Mouse (Mus musculus): Measurements from ENCODE around the gene Cntrl. TPM values are rescaled to one million over a fixed set of nuclear protein-coding genes. Genes with fewer than 3 reads are reported as not detected.

Gene Cntrl
- polyA plus RNA-seq, 1 experiment: 13.1 TPM

DNA sequence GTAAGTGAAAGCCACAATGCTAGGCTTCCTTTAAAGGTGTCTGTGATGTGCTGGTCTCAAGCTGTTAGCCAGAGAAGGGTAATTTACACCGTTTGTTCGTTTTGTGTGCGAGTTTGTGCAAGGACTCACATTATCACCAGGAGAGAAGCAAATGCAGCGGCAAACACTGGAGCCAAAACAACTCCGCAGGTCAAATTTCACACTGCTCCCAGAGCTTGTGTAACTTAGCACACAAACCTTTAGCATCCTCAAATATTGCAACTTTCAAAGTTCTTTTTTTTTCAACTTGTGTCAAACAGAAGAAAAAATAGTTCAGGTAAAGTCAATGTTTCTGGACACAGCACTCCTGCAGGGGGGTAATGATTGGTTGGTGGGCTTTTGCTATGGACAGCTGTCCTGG is 5.7 kb upstream of the Cntrl start:
- no peak for TF ChIP-seq GATA1 (IDR thresholded peaks at IDR 0.05; ENCODE audit: low read length)

DNA sequence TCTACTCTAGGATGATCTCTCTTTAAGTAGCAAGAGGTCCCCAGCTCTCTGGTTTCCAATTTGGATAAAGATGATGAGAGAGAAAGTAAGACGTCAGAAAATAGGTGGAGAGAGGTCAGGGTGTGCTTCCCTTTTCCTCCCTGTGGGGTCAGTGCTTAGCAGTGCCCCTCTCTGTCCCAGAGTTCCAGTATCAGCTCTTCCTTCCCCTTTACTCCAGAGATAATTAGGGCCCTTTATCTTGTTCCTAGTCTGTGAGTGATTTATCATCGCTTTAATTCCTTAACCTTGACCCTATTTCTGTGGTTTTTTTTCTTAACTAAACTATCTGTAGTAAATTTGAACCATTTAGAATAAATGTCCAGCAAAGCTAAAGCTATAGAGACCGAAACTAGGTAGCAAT is 4.4 kb upstream of the Cntrl start:
- TF ChIP-seq GATA1 (IDR thresholded peaks at IDR 0.05; ENCODE audit: low read length): no peak

DNA sequence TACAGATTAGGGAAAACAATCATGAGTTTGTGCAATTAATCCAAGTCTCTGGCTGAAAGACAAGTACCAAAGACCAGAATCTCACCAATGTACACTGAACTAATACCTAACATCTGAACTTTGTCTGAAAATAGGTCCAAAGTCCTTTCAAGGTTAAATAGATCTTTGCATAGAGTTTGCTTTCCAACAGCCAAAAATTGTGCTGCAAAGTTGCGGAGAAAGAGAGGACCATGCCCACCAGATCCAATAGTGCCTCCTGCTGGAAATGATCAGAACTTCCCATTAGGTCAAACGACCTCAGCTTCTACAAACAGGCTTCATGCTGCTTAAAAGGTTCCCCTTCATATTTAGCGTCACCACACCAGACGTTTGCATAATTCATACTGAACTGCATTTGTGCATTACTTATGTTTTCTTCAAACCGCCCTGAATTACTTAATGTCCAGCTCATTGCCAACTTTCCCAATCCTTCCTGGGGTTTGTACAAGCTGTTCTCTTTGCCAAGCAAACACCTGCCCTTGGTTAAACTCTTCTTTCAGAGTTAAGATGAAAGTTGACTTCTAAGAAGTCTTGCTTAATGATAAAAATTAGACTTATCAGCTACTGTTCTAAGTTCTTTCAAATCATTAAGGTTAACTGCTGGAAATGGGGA is 1.2 kb upstream of the Cntrl start:
- no peak for TF ChIP-seq GATA1 (IDR thresholded peaks at IDR 0.05; ENCODE audit: low read length)

DNA sequence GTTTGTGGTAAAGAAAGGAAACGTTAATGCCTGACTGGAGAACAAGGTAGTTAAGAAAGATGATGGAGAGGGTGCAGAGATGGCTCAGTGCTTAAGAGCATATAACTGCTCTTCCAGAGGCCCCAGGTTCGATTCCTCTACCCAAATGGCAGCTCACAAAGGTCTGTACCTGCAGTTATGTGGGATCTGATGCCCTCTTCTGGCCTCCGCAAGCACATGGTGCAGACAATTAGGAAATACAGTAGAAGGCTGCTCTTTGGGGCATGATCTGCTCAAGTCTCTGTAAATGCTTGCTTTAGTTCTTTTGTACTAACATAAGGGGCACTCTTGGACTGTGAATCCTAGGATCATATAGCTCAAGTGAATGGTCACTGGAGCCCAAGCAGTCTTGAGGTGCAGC is 580 bp upstream of the Cntrl start:
- TF ChIP-seq GATA1 (IDR thresholded peaks at IDR 0.05; ENCODE audit: low read length): no peak

DNA sequence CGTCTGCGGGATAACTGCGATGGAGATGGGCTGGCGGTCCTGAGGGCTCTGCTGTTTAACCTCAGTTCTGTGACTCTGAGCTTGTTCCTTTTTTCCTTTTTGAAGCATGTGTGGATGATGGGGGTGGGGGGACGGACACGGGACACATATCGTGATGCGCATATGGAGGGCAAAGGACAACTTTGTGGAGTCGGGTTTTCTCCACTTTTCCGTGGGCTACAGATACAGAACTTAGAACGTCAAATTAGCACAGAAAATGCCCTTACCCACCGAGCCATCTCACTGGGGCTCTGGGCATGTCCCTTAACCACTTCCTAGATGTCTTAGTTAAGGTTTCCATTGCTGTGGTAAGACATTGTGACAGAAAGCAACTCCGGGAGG is 622 bp downstream of the Cntrl start:
- TF ChIP-seq GATA1 (IDR thresholded peaks at IDR 0.05; ENCODE audit: low read length): no peak

DNA sequence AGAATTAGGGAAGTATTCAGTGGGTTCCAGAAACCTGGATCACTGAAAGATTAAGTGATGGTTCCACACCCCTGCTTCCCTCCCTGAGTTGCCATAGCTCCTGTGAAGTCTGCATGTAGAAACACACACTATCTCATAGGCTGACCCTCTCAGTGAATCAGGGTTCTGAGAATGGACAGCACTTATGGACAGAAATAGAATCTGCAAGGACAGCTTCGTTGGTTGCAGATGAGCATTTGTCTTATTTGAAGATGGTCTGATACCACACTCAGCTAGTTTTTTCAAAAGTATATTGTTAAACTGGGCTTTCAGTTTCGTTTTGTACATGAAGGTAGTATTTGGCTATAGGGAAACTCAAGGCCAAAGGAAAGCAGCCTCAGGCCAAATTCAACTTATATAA is 1.2 kb downstream of the Cntrl start:
- TF ChIP-seq GATA1 (IDR thresholded peaks at IDR 0.05; ENCODE audit: low read length): no peak

DNA sequence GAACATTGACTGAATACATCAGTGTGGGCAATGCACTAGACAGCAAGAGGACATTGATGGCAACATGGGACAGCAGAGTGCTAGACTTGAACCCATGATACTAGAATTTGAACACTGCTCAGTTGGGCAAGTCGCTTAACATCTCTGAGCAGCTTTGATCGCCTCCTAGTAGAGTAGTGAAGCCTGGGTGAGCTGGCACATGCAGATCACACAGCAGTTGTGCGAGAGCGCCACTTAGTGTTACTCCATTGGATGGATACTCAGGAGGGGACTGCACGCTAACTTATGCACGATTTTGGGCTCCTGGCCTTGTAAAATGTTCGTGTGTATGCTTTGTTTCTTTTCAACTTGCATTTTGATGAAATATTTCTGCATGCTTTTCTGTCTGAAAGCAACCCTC is 15.4 kb downstream of the Cntrl start:
- no peak for TF ChIP-seq GATA1 (IDR thresholded peaks at IDR 0.05; ENCODE audit: low read length)

DNA sequence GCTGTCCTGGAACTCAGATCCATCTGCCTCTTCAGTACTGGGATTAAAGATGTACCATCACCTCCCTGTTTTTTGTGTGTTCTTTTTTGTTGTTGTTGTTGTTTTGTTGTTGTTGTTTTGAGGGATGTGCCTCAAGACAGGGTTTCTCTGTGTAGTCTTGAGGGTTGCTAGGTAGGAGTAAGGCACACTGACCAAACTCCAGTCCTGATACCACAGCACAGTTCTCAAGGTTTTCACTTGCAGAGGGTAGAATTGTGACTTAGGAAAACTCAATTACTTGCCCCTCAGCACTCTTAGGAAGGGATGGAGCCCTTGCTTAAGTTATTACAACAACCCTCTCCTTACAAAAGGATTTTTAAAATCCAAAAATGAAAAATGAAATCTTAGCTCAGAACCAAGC is 22.2 kb downstream of the Cntrl start:
- no peak for TF ChIP-seq GATA1 (IDR thresholded peaks at IDR 0.05; ENCODE audit: low read length)

DNA sequence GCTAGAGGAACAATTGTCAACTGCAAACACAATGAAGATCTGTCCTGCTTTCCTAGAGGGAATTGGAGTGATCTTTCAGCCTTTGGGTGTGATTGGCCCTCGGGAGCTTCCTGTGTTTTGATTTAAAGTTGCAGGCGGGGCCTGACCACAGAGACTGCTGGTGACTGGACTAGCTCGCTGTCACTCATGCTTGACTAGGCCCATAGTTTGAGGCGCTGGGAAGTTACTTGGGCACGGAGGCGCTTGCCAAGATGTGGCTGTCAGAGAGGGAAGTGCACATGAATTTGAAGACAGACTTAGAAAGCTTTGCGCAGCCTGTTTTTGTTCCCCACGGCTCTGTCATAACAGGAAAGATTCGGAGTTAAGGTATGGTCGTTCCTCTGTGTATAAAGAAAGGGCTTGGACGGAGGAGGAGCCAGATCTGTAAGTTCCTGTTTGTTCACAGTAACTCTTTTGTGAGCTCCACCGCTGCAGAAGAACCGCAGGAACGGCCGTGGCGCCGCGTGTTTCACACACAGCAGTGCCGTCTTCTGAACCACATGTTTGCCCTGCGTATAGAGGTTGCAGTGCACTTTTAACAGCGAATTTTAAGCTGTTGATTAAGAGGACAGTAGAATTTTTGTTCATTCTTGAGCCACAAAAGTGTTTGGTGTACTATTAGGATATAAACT is 22.8 kb downstream of the Cntrl start:
- TF ChIP-seq GATA1 (IDR thresholded peaks at IDR 0.05; ENCODE audit: low read length): no peak

DNA sequence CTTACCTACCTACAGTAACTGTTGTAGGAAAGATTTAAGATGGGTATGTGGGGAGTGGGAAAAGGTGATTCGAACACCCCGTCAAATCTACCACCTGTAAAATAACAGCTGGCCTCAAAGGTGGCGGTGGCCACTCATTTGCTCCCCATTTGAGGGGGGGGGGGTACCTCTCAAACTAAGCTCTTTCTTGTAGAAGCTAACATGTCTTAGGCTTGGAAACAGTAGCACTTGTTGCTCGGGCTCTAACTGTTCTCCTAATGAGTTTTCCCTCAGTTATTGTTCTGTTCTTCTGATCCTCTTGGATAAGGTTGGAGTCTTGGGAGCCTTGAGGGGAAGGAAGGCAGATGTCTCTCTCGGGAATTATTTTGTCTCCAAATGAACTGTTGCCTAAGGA is 23.4 kb downstream of the Cntrl start:
- TF ChIP-seq GATA1 (IDR thresholded peaks at IDR 0.05; ENCODE audit: low read length): no peak

DNA sequence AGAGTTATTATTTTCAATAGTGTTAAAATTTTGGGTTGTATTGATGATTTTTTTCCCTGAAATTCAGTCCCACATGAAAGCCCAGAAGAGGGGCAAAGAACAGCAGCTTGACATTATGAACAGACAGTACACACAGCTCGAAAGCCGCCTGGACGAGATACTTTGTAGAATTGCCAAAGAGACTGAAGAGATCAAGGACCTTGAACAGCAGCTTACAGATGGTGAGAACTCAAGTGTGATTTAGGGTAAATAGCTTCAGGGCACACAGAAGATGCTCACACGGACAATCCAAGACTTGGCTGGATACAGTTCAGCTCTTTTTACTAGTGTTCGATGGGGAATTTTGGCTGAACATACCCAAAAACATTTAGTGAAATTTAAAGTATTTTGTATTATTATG is 24.6 kb downstream of the Cntrl start:
- TF ChIP-seq GATA1 (IDR thresholded peaks at IDR 0.05; ENCODE audit: low read length): no peak

DNA sequence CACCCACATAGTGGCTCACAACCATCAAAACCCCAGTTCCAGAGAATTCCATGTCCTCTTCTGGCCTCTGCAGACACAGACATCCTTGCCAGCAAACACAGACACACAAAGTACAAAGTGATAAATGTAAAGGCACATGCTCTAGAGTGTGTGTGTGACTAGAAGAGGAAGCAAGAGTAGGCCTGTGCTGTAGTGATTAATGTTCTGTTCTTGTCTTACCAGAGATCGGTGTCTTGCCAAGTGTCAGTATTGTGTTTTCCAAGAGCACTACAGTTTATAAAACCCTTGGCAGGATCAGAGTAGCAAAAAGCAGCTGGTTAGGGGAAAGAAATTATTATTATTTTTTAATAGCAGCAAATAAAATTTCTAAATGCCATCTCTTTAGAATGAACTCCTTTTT is 29.3 kb downstream of the Cntrl start:
- no peak for TF ChIP-seq GATA1 (IDR thresholded peaks at IDR 0.05; ENCODE audit: low read length)

DNA sequence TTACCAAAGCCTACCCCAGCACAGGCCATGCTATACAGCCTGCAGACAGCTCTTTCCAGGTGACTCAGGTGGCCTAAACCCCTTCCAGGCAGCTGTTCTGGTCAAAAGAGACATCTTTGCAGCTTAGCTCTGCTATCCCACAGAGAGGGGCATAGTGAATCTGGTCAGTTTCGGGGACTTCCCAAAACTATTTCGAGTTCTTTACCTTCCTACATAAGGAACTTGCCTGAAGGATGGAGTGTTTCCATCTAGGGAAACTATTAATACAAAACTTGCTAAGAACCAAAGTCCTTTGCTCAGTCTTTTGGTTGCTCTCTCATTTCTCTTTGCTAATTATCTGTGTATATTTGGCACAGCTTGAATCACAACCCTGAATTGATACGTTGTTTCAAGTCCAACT is 32.4 kb downstream of the Cntrl start:
- TF ChIP-seq GATA1 (IDR thresholded peaks at IDR 0.05; ENCODE audit: low read length): no peak

DNA sequence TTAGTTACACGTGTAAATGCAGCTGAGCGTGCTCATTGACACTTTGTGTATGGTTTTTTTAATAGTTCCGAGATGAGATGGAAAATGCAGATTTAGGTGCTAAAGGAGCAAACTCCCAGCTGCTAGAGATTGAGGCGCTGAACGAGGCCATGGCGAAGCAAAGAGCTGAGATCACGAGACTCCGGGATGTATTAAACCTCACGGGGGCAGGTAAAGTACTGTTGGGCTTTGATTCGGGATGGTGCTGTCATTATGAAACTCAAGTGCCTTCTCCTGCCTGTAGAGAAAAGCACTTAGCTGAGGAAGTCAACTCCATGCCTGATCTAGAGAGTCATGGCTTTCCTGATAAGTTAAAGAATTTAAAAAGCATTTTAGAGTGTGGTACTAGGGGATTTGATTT is 39.5 kb downstream of the Cntrl start:
- no peak for TF ChIP-seq GATA1 (IDR thresholded peaks at IDR 0.05; ENCODE audit: low read length)

DNA sequence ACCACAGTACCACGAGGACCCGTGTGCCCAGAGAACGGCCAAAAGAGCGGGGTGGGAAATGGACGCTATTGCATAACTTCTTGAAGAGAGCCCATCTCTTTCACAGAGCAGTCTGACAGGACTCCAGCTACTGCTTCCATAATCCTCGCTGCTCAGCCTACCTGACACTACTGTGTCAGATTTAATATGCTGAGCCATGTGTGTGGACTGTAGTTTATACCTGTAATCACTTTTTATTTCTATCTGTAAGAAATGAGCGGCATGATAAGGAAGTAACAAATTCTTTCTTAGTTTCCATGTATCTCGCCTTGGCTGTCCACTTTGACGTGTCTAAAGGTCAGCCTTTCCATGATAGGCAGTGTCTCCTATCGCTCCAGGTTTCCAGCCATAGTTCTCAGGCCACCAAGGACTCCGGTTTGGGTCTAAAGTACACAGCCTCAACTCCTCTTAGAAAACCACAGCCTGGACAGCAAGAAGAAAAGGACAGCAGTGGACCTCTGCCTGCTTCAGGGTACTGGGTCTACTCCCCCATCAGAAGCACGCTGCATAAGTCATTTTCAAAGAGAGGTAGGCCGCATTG is 42.1 kb downstream of the Cntrl start:
- TF ChIP-seq GATA1 (IDR thresholded peaks at IDR 0.05; ENCODE audit: low read length): no peak

DNA sequence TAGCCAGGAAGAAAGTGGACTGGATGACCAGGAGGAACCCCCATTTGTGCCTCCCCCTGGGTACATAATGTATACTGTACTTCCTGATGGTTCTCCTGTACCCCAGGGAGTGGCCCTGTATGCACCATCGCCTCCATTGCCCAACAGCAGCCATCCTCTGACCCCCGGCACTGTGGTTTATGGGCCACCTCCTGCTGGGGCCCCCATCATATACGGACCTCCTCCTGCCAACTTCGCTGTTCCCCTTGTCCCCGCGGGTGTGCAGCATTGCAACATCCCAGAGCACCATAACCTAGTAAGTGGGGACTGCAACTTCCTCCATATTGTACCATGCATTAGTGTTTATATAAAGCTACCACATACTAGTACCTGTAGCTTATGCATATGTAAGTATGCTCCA is 43.9 kb downstream of the Cntrl start:
- no peak for TF ChIP-seq GATA1 (IDR thresholded peaks at IDR 0.05; ENCODE audit: low read length)

DNA sequence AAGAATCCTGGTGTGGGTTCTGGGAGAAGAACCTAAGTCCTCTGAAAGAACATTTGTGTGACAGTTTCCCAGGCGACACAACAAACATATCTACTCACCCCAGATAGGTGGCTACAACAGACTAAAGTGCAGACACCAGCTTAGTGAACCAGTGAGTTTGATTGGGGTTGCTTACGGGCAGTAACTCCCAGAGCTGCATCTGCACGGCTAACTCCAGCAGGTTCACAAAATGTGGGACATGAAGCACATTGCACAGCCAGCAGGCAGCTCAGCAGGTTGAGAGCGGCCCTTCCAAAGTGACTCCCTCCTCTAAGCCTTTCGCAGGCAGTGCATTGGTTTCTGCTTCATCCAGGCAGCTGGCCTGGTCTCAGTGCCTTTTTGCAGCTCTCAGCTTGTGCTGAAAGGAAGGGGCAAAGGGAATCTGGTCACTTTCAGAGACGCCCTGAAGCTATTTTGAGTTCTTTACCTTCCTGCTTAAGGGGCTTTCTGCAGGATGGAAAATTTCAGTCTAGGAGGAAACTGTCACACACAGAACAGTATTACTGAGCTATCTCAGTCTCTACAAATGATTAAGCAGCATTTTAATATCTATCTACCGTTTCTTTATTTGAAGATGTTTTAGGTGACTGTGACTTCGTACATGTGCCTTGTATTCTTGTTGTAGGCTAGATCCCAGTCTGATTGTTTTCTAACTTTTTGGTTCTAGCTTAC is 44.7 kb downstream of the Cntrl start:
- TF ChIP-seq GATA1 (IDR thresholded peaks at IDR 0.05; ENCODE audit: low read length): no peak
